Mouse (Mus musculus): ENCODE data around the gene Raver1.

DNA sequence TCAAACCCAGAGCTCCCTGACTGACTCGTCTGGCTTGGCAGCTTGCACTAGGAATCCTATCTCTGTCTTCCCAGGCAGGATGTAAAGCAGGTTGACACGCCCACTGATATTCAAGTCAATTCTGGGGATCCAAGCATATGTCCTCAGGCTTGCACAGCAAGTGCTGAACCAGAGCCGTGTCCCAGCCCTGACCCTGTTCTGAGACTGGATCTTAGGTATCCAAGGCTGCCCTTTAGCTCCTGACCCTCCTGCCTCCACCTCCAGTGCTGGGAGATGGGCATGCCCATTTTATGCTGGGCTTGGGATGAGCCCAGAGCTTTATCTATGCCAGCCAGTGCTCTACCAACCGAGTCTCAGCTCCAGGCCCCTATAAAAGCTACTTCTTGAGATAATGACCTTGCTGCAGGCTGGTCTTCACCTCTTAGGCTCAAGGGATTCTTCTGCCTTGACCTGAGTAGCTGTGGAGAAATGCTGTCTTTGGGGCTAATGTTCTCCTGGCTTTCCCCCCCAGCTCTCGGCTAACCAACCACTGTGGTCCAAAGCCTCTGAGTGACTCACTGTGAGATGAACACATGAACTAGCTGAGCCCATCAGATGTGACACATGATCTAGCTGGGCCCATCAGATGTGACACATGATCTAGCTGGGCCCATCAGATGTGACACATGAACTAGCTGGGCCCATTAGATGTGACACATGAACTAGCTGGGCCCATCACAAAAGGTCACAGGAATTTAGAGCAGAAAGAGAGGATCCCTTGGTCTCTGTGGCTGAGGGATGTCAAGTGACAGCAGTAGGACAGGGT is 14.2 kb upstream of the Raver1 start:
- TF ChIP-seq POLR2A (IDR thresholded peaks at IDR 0.05; ENCODE audit: borderline replicate concordance, extremely low read depth, low read depth, low read length) (no peak), CTCF (IDR thresholded peaks at IDR 0.05; ENCODE audit: insufficient read depth, low read length) (no peak)

Data from lung, adult 2 months (tissue).